Mouse (Mus musculus) small intestine, adult 2 months (tissue): ENCODE results near the gene Odf2.

Source experiments
- CTCF ChIP-seq: fragments of 200-500 bp; IDR thresholded peaks from 2 replicates; pipeline ENCODE4 v1.5.1; 2012; ENCODE audit warnings: low read depth, mild to moderate bottlenecking, control low read depth, inconsistent platforms, low read length, moderate library complexity, mixed read lengths; ENCODE audit not compliant: insufficient replicate concordance, insufficient read length; ENCODE audit errors: extremely low read depth
- POLR2A ChIP-seq: fragments of 200-500 bp; IDR thresholded peaks from 2 replicates; pipeline ENCODE4 v1.6.1; 2012; ENCODE audit warnings: low read depth, mild to moderate bottlenecking, control low read depth, inconsistent platforms, low read length, moderate library complexity

GRCm38 (mm10) chr2:29855585-29856210 is 33.3 kb upstream of the Odf2 start:
- TF ChIP-seq CTCF (no peak), POLR2A (no peak)
